Mouse (Mus musculus) spleen, adult 2 months (tissue): Measurements from ENCODE around the gene Plppr2.
A peak's percentile ranks its signal among the peaks of the same experiment; 100 is the strongest.

Experiments
- CTCF ChIP-seq: fragments of 200-500 bp; IDR thresholded peaks from 2 replicates; pipeline ENCODE4 v1.5.1; 2011; ENCODE audit warnings: mild to moderate bottlenecking, inconsistent platforms; ENCODE audit not compliant: insufficient read depth, insufficient read length, insufficient replicate concordance; ENCODE audit errors: extremely low read depth
- POLR2A ChIP-seq: fragments of 200-500 bp; IDR thresholded peaks from 2 replicates; pipeline ENCODE4 v1.6.1; 2011; ENCODE audit warnings: low read depth, low read length, inconsistent platforms

DNA sequence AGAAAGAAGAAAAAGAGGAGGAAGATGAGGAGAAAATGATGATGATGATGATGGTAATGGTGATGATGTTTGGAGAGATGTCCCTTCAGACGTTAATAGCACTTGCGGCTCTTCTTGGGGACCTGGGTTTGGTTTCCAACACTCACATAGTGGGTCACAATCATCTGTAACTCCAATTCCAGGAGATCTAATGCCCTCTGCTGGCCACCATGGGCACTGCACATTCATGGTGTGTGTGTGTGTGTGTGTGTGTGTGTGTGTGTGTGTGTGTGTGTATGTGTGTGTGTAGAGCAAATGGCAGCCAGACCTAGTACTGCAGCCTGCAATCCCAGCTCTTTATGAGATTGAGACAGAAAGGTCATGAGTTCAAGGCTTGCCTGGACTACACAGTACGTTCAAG, 15.1 kb downstream of the Plppr2 start:
- TF ChIP-seq POLR2A (no peak), CTCF (0 out of 2 replicates have a peak, but pooled peaks have one; percentile 3)
